Mouse (Mus musculus) liver, embryonic 14.5 days (tissue): Measurements from ENCODE around the gene Chchd3.

Experiments
- CTCF ChIP-seq: IDR thresholded peaks from 2 replicates; pipeline ENCODE4 v1.5.1; 2016; ENCODE audit warnings: antibody characterized with exemption, low read depth, control low read depth
- EP300 ChIP-seq: IDR thresholded peaks from 2 replicates; pipeline ENCODE4 v1.6.1; 2016; ENCODE audit warnings: antibody characterized with exemption, low read depth

GRCm38 (mm10) chr6:32754524-32754923, 305.5 kb downstream of the Chchd3 start:
- TF ChIP-seq CTCF (no peak), EP300 (no peak)
